Mouse (Mus musculus): ENCODE results near the gene Sbpl. TPM values are rescaled to one million over a fixed set of nuclear protein-coding genes. Genes with fewer than 3 reads are reported as not detected.
A peak's percentile ranks its signal among the peaks of the same experiment; 100 is the strongest.
"Not testable (repeated sequence)": the region's sequence is repeated elsewhere in the genome, so short reads cannot be mapped to it uniquely, and the experiment has no call there.

Gene Sbpl
- polyA plus RNA-seq, 1 experiment from 2014 or later = not detected

- Histone ChIP-seq H3K9ac (no peak overlapping the region), H3K4me2 (no peak overlapping the region), H3K4me3 (ENCODE audit: low read depth, low read length) (no peak overlapping the region), H3K27ac (ENCODE audit: low read depth) (no peak overlapping the region), H3K4me1 (ENCODE audit: insufficient read depth) (no peaks in the 10 kb centered on the region), H3K36me3 (ENCODE audit: insufficient read depth) (no peaks in the 10 kb centered on the region), H3K27me3 (ENCODE audit: insufficient read depth, low read length) (no peaks in the 10 kb centered on the region), H3K9me3 (ENCODE audit: low read depth, low read length) (no peaks in the 10 kb centered on the region)
- no peak for ATAC-seq (ENCODE audit: insufficient read depth)
- no peak for DNase-seq
- no peak for TF ChIP-seq CTCF (IDR thresholded peaks at IDR 0.05; ENCODE audit: low read depth)
- 70% methylated on average over 4 of the region's 4 CpGs for WGBS
These were observed 6.6 kb upstream of the Sbpl start for GRCm38 (mm10) chr17:23961573-23962122.

GRCm38 (mm10) chr17:23960084-23960738 lies 5.1 kb upstream of the Sbpl start:
- Histone ChIP-seq H3K4me3 (ENCODE audit: low read depth, low read length) (no peak overlapping the region), H3K27me3 (ENCODE audit: insufficient read depth, low read length) (no peaks in the 10 kb centered on the region), H3K9ac (no peak overlapping the region), H3K36me3 (ENCODE audit: insufficient read depth) (no peaks in the 10 kb centered on the region), H3K4me1 (ENCODE audit: insufficient read depth) (no peaks in the 10 kb centered on the region), H3K4me2 (no peak overlapping the region), H3K9me3 (ENCODE audit: low read depth, low read length) (no peaks in the 10 kb centered on the region), H3K27ac (ENCODE audit: low read depth) (no peak overlapping the region)
- TF ChIP-seq CTCF (IDR thresholded peaks at IDR 0.05; ENCODE audit: low read depth) = peak; percentile 100
- DNase-seq (peak; percentile 93), ATAC-seq (ENCODE audit: insufficient read depth) (peak; percentile 95)
- 33% methylated on average over 3 of the region's 3 CpGs for whole genome bisulfite sequencing

- not testable (repeated sequence) for H3K27me3 ChIP-seq (ENCODE audit: insufficient read depth, low read length); H3K36me3 ChIP-seq (ENCODE audit: insufficient read depth); H3K9me3 ChIP-seq (ENCODE audit: low read depth, low read length); H3K4me1 ChIP-seq (ENCODE audit: insufficient read depth); H3K4me3 ChIP-seq (ENCODE audit: low read depth, low read length); H3K4me2 ChIP-seq; H3K27ac ChIP-seq (ENCODE audit: low read depth); DNase-seq; H3K9ac ChIP-seq; ATAC-seq (ENCODE audit: insufficient read depth)
- 69% methylated on average over 4 of the region's 4 CpGs for WGBS
These were observed 4.2 kb downstream of the Sbpl start for GRCm38 (mm10) chr17:23950828-23951227.

GRCm38 (mm10) chr17:23949068-23949467 lies 6.0 kb downstream of the Sbpl start:
- Histone ChIP-seq H3K9ac (no peak overlapping the region), H3K4me2 (no peak overlapping the region), H3K4me1 (ENCODE audit: insufficient read depth) (no peaks in the 10 kb centered on the region), H3K36me3 (ENCODE audit: insufficient read depth) (no peaks in the 10 kb centered on the region), H3K4me3 (ENCODE audit: low read depth, low read length) (no peak overlapping the region), H3K9me3 (ENCODE audit: low read depth, low read length) (no peaks in the 10 kb centered on the region), H3K27ac (ENCODE audit: low read depth) (no peak overlapping the region), H3K27me3 (ENCODE audit: insufficient read depth, low read length) (no peaks in the 10 kb centered on the region)
- 68% methylated on average over 2 of the region's 2 CpGs for WGBS
- TF ChIP-seq CTCF (IDR thresholded peaks at IDR 0.05; ENCODE audit: low read depth) = no peak
- no peak for DNase-seq
- no peak for ATAC-seq (ENCODE audit: insufficient read depth)

GRCm38 (mm10) chr17:23947486-23947885 lies 7.6 kb downstream of the Sbpl start:
- ATAC-seq (ENCODE audit: insufficient read depth); H3K4me3 ChIP-seq (ENCODE audit: low read depth, low read length); H3K36me3 ChIP-seq (ENCODE audit: insufficient read depth); H3K27me3 ChIP-seq (ENCODE audit: insufficient read depth, low read length); DNase-seq; H3K9ac ChIP-seq; H3K27ac ChIP-seq (ENCODE audit: low read depth); H3K4me1 ChIP-seq (ENCODE audit: insufficient read depth); H3K9me3 ChIP-seq (ENCODE audit: low read depth, low read length); H3K4me2 ChIP-seq: not testable (repeated sequence)
- 77% methylated on average over 4 of the region's 4 CpGs for WGBS

DNA sequence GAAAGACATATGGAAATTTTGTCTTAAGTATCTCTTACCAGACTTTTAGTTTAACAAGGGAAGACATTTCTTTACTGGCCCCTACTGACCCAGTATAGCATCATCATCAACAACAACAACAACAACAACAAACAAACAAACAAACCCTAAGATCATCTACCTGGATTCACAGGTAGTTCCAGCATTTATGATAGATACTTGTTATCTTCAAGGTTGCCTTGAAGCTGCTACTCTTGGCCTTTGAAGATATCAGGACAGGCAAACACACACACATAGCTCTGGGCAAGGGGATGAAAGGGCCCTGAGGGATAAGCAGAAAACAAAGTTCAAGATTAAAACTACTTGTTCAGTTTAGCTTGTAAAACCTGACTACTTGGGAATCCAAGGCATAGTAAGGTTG lies 13.7 kb downstream of the Sbpl start, which contains the start of gene Sbp:
Sbp (plus strand) TSS at position 301 of the 400 bp plus-strand sequence.
- DNase-seq (no peak), ATAC-seq (ENCODE audit: insufficient read depth) (no peak)
- no peaks in the 10 kb centered on the region for H3K4me1 ChIP-seq (ENCODE audit: insufficient read depth)
- no peaks in the 10 kb centered on the region for H3K36me3 ChIP-seq (ENCODE audit: insufficient read depth)
- H3K27me3 ChIP-seq (ENCODE audit: insufficient read depth, low read length) = no peaks in the 10 kb centered on the region
- no peaks in the 10 kb centered on the region for H3K9me3 ChIP-seq (ENCODE audit: low read depth, low read length)
- H3K4me3 ChIP-seq (ENCODE audit: low read depth, low read length) = no peak within 1 kb of the TSS
- no peak within 1 kb of the TSS for H3K4me2 ChIP-seq
- H3K9ac ChIP-seq = no peak within 1 kb of the TSS
- TF ChIP-seq CTCF (IDR thresholded peaks at IDR 0.05; ENCODE audit: low read depth) = no peak
- no peak within 1 kb of the TSS for H3K27ac ChIP-seq (ENCODE audit: low read depth)

DNA sequence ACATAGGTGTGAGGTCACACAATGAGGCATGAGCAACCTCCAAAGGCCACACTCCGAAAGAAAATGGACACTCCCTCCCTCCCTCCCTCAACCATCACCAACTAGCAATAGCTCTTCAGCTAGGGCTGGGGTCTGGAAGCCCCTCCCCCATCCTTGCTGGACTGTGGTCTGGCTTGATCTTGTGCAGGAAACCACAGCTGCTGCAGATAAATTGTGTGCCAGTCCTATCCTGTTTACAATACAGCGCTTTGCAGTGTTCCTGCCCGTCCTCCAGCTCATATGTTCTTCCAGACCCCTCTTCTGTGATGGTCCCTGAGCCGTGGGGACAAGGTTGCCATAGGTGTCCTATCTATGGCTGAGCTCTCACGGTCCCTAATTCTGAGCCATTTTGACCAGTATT lies 23.9 kb downstream of the Sbpl start:
- Histone ChIP-seq H3K4me3 (ENCODE audit: low read depth, low read length) (no peak overlapping the region), H3K27me3 (ENCODE audit: insufficient read depth, low read length) (no peaks in the 10 kb centered on the region), H3K4me1 (ENCODE audit: insufficient read depth) (no peaks in the 10 kb centered on the region), H3K4me2 (no peak overlapping the region), H3K9me3 (ENCODE audit: low read depth, low read length) (no peaks in the 10 kb centered on the region), H3K9ac (no peak overlapping the region), H3K36me3 (ENCODE audit: insufficient read depth) (no peaks in the 10 kb centered on the region), H3K27ac (ENCODE audit: low read depth) (no peak overlapping the region)
- 44% methylated on average over 5 of the region's 5 CpGs for WGBS
- no peak for TF ChIP-seq CTCF (IDR thresholded peaks at IDR 0.05; ENCODE audit: low read depth)
- ATAC-seq (ENCODE audit: insufficient read depth) = no peak
- DNase-seq = peak; percentile 44
